Mouse (Mus musculus): ENCODE measurements around the gene Eif1.

- TF ChIP-seq CTCF (IDR thresholded peaks at IDR 0.05; ENCODE audit: low read depth, low read length) = peak; percentile 91
- TF ChIP-seq POLR2A (IDR thresholded peaks at IDR 0.05; ENCODE audit: extremely low read depth, insufficient read depth, low read length) = no peak
Measured at GRCm38 (mm10) chr11:100362979-100363562, 43.4 kb downstream of the Eif1 start.
